Mouse (Mus musculus) heart, embryonic 16.5 days (tissue): ENCODE measurements around the gene Sertad4. TPM values are rescaled to one million over a fixed set of nuclear protein-coding genes. Genes with fewer than 3 reads are reported as not detected.

Experiments
- ATAC-seq: fragments of 200-750 bp; cut with Nextera tagmentation; replicated peaks from 2 replicates; pipeline ENCODE4 v1.8.0; 2017; ENCODE audit warnings: moderate number of reproducible peaks; ENCODE audit not compliant: insufficient read depth, low FRiP score; ENCODE audit errors: extremely low read depth
- H3K27ac ChIP-seq: fragments of 300-500 bp; sonication (generic); 2 replicates; pipeline ENCODE4 v1.5.1; 2014; ENCODE audit warnings: mild to moderate bottlenecking, low read length, control low read depth, moderate library complexity
- H3K27me3 ChIP-seq: fragments of 300-500 bp; sonication (generic); 2 replicates; pipeline ENCODE4 v1.6.1; 2014; ENCODE audit warnings: low read length, mixed read lengths; ENCODE audit not compliant: control insufficient read depth, insufficient read depth
- H3K36me3 ChIP-seq: fragments of 300-500 bp; sonication (generic); 2 replicates; pipeline ENCODE4 v1.6.1; 2014; ENCODE audit not compliant: control insufficient read depth, insufficient read depth
- H3K4me1 ChIP-seq: fragments of 300-500 bp; sonication (generic); 2 replicates; pipeline ENCODE4 v1.6.1; 2014; ENCODE audit warnings: low read length, mixed read lengths; ENCODE audit not compliant: control insufficient read depth, insufficient read depth
- H3K4me2 ChIP-seq: fragments of 300-500 bp; sonication (generic); 2 replicates; pipeline ENCODE4 v1.6.1; 2014; ENCODE audit warnings: low read depth, mild to moderate bottlenecking, control low read depth, low read length
- H3K4me3 ChIP-seq: fragments of 300-500 bp; sonication (generic); 2 replicates; pipeline ENCODE4 v1.5.1; 2014; ENCODE audit warnings: mild to moderate bottlenecking, control low read depth, low read length
- H3K9ac ChIP-seq: fragments of 300-500 bp; sonication (generic); 2 replicates; pipeline ENCODE4 v1.6.1; 2014; ENCODE audit warnings: low read length, control low read depth
- H3K9me3 ChIP-seq: fragments of 300-500 bp; sonication (generic); replicated peaks from 2 replicates; pipeline ENCODE4 v1.6.1; 2016; ENCODE audit warnings: low read length; ENCODE audit not compliant: control insufficient read depth
- WGBS: fragments of 180-500 bp; shearing (Covaris S2); extraction: QIAGEN DNeasy Blood & Tissue Kit; methylation state at CpG from one replicate; pipeline ENCODE4 v1.1.7; 2014; 5-methylcytosine and 5-hydroxymethylcytosine counted together
- polyA plus RNA-seq: library from polyadenylated mRNA; unstranded; fragments of >200 nt; fragmentation: Nextera tagmentation; extraction: Ambion mirVana; gene quantifications from 2 replicates; pipeline ENCODE4 v1.2.1, GENCODE M21; 2015

Gene Sertad4
- 9.4 and 11.5 TPM in 2 replicates for polyA plus RNA-seq

DNA sequence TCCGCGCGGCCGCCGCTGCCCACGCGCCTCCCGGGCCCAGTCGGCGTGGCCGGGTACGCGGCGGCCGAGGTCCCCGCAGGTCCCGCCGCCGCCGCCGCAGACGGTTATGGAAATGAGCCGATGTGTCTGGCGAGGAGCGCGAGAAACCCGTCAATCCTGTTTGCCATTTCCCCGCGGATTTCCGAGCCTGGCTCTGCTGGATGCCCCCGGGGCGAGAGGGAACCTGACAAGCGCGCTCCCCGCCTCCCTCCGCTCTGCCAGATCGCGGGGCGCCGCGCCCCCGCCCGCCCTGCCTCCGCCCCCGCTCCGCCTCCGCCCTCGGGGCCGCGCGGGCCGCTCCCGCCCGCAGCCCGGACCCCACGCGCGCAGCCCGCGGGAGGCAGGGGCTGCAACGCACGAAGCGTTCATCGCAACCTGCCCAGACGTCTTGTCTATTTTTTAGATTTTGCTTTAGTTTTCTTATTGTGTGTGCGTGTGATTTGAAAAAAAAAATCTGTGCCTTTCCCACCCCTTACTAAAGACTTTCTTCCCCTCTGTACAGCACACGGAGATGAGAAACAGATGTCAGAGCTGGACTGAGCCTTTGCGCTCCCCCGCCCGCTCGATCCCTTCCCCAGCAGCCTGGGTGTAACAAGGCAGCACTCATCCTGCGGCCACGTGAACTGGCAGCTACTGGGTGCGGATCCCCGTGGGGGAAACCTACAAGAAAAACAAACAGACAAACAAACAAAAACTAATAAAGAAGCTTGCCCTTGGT, at the start of gene Sertad4:
Gene Sertad4 (minus strand): TSS at position 283 of the 757 bp plus-strand sequence.
- no peaks in the 10 kb centered on the region for H3K36me3 ChIP-seq
- H3K4me3 ChIP-seq = peak within 1 kb of the TSS; percentile 82
- peak within 1 kb of the TSS; percentile 89 for H3K27ac ChIP-seq
- no peaks in the 10 kb centered on the region for H3K9me3 ChIP-seq
- H3K4me2 ChIP-seq = peak within 1 kb of the TSS; percentile 92
- peaks cover 29% of the 10 kb centered on the region for H3K4me1 ChIP-seq
- H3K27me3 ChIP-seq = peaks cover 17% of the 10 kb centered on the region
- peak within 1 kb of the TSS; percentile 87 for H3K9ac ChIP-seq
- ATAC-seq = peak; percentile 49
- WGBS = under 1% methylated on average over 73 of the region's 75 CpGs

DNA sequence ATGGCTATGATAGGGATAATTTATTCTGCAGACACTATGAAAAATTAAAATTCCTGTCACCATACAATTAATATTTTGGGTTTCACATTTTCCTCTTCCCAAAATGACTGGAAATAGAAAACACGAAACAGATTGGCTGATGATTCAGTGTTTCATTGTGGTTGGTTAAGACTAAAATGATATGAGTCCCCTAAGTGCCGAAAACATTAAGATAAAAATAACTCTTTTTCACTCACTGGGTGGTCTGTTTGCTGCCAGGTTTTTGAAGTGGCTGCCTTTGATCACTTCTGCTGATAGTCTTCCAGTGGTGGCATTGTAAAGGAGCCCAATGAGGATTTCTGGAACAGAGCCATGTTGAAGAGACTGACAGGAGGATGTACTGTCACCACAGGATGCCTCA, 46.0 kb upstream of the Sertad4 start:
- Histone ChIP-seq H3K4me3 (no peak overlapping the region), H3K36me3 (no peaks in the 10 kb centered on the region), H3K4me2 (no peak overlapping the region), H3K9ac (no peak overlapping the region), H3K4me1 (no peaks in the 10 kb centered on the region), H3K27me3 (no peaks in the 10 kb centered on the region), H3K9me3 (no peaks in the 10 kb centered on the region), H3K27ac (no peak overlapping the region)
- 57% methylated on average over 2 of the region's 2 CpGs for WGBS
- no peak for ATAC-seq

DNA sequence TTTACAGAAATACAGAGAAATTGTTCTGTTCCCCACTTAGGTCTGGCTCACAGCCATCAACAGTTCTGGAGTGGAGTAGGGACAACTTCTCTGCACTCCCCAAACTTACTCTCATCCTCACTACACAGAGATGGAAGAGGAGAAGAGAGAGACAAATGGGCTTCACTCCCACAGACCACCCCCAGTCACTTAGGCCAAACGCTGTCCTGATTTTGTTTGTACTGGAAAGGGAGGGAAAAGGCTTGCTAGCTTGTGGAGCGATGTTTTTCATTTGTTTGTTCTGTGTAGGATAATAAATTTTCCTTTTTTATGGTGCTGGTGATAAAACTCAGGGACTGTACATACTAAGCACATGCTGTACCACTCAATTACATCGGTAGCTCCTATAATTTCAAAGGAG, 45.4 kb upstream of the Sertad4 start:
- no peak for ATAC-seq
- H3K9ac ChIP-seq = no peak overlapping the region
- H3K27me3 ChIP-seq = no peaks in the 10 kb centered on the region
- 75% methylated on average over 3 of the region's 3 CpGs for WGBS
- H3K4me2 ChIP-seq = no peak overlapping the region
- H3K9me3 ChIP-seq = no peaks in the 10 kb centered on the region
- H3K27ac ChIP-seq = no peak overlapping the region
- H3K4me1 ChIP-seq = no peaks in the 10 kb centered on the region
- no peaks in the 10 kb centered on the region for H3K36me3 ChIP-seq
- H3K4me3 ChIP-seq = no peak overlapping the region

DNA sequence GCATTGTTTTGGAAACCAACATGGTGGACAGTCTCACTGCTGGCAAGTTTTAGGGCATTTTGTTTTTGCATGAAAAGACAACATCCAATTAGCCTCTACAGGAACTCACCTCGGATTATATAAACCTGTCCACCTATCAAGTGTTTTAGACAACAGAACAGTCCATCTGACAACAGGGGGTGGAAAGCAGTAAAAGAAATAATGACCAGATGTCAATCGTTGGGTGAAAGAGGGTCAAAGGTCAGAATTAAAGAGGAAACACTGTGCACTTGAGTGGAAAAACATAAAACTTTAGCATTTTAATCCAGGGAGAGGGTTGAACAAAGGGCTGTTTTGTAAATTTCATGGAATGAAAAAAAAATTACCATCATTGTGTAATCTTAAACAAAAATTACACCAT, 43.2 kb upstream of the Sertad4 start:
- no peak for ATAC-seq
- Histone ChIP-seq H3K36me3 (no peaks in the 10 kb centered on the region), H3K4me3 (no peak overlapping the region), H3K9ac (no peak overlapping the region), H3K4me1 (no peaks in the 10 kb centered on the region), H3K27me3 (no peaks in the 10 kb centered on the region), H3K27ac (no peak overlapping the region), H3K4me2 (no peak overlapping the region), H3K9me3 (no peaks in the 10 kb centered on the region)
- WGBS = 63% methylated on average over 2 of the region's 2 CpGs

GRCm38 (mm10) chr1:192897218-192897617, 41.7 kb upstream of the Sertad4 start:
- peak overlapping the region; percentile 33 for H3K4me2 ChIP-seq
- H3K36me3 ChIP-seq = no peaks in the 10 kb centered on the region

GRCm38 (mm10) chr1:192896076-192896475, 40.5 kb upstream of the Sertad4 start:
- Histone ChIP-seq H3K4me1 (no peaks in the 10 kb centered on the region), H3K4me2 (no peak overlapping the region), H3K36me3 (no peaks in the 10 kb centered on the region), H3K27ac (no peak overlapping the region), H3K27me3 (no peaks in the 10 kb centered on the region), H3K4me3 (no peak overlapping the region), H3K9ac (no peak overlapping the region), H3K9me3 (no peaks in the 10 kb centered on the region)
- WGBS = 80% methylated on average over 3 of the region's 3 CpGs
- ATAC-seq = no peak

More at GRCm38 (mm10) chr1:192897218-192897617, 41.7 kb upstream of the Sertad4 start:
- H3K4me1 ChIP-seq = no peaks in the 10 kb centered on the region
- 44% methylated on average over 10 of the region's 10 CpGs for WGBS
- ATAC-seq = peak; percentile 73; the same call in 1 of the 2 replicates
- no peak overlapping the region for H3K27ac ChIP-seq
- no peaks in the 10 kb centered on the region for H3K27me3 ChIP-seq
- H3K9me3 ChIP-seq = no peaks in the 10 kb centered on the region
- no peak overlapping the region for H3K9ac ChIP-seq
- no peak overlapping the region for H3K4me3 ChIP-seq

DNA sequence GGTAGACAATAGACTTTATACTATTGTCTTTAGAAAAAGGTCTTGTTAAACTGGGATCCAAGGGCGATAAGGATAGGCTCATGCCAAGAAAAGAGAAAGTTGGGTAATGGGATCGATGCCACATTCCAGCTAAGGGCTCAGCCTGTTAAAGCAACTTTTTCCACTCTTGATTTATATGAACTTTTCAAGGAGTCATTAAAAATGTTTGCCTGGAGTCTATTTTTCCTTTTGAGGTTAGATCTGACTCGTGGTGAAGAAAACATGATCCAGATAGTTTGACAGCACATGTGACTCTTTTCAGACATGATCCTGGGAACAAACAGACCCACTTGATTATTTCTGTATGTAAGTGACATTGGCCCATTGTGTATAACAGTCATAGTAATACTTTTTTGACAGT, 35.2 kb upstream of the Sertad4 start:
- Histone ChIP-seq H3K36me3 (no peaks in the 10 kb centered on the region), H3K9me3 (no peaks in the 10 kb centered on the region), H3K4me3 (no peak overlapping the region), H3K4me1 (no peaks in the 10 kb centered on the region), H3K9ac (no peak overlapping the region), H3K27ac (no peak overlapping the region), H3K4me2 (no peak overlapping the region), H3K27me3 (no peaks in the 10 kb centered on the region)
- 72% methylated on average over 3 of the region's 3 CpGs for WGBS
- no peak for ATAC-seq

DNA sequence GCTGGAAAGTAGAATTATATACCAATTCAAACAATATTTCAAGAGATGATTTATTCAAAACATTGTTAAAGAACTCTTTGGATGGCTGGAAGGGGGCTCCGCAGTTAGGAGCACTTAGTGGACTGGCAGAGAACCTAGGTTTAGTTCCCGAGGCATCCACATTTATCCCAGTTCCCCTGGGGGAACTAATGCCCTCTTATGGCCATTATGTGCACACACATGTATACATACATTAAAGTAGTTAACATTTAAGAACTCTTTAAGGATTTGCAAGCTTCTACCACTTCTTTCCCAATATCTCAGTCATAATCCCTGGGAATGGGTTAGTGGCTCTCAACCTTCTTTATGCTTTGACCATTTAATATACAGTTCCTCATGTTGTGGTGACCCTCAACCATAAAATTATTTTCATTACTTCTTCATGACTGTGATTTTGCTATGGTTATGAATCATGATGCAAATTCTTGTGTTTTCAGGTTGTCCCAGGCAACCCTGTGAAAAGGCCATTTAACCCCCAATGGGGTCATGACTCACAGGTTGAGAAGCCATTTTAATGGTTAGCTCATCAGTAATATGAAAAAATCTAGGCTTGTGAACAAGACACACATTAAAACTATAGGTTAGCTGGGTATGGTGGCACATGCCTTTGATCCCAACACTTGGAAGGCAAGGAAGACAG, 27.2 kb upstream of the Sertad4 start:
- ATAC-seq = no peak
- no peak overlapping the region for H3K4me2 ChIP-seq
- H3K27ac ChIP-seq = no peak overlapping the region
- no peaks in the 10 kb centered on the region for H3K4me1 ChIP-seq
- WGBS = 71% methylated on average over 2 of the region's 2 CpGs
- H3K4me3 ChIP-seq = no peak overlapping the region
- no peak overlapping the region for H3K9ac ChIP-seq
- no peaks in the 10 kb centered on the region for H3K27me3 ChIP-seq
- no peaks in the 10 kb centered on the region for H3K36me3 ChIP-seq
- H3K9me3 ChIP-seq = no peaks in the 10 kb centered on the region

DNA sequence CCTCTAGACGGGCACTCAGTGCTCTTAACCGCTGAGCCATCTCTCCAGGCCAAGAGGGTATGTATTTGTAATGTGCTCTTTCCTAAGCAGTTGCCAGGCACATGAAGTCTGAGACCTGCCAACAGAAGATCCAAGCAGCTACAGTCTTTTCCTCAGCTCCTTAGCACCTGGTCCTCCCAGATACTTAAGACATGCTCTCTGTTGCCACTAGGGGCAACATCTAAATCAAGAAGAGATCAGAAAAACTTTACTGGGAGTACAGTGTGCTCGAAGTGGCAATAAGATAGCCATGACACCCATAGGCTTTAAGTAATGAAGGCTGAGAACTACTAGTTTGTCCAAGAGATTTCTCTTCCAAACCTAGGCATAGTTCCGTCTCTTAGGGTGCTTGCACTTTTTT, 24.6 kb upstream of the Sertad4 start:
- Histone ChIP-seq H3K27ac (no peak overlapping the region), H3K9me3 (no peaks in the 10 kb centered on the region), H3K4me2 (no peak overlapping the region), H3K4me3 (no peak overlapping the region), H3K36me3 (no peaks in the 10 kb centered on the region), H3K4me1 (no peaks in the 10 kb centered on the region), H3K27me3 (no peaks in the 10 kb centered on the region), H3K9ac (no peak overlapping the region)
- WGBS = 74% methylated on average over 4 of the region's 4 CpGs
- ATAC-seq = no peak
